Mouse (Mus musculus) spleen, postnatal 4 days (tissue): ENCODE data around the gene Wfdc10.

ENCODE experiments used
- DNase-seq, 2 experiments: peaks; one replicate each; pipeline ENCODE4 v3.0.0; 2022; ENCODE audit warnings: low spot score in 2 of 2

Gene Wfdc10

DNA sequence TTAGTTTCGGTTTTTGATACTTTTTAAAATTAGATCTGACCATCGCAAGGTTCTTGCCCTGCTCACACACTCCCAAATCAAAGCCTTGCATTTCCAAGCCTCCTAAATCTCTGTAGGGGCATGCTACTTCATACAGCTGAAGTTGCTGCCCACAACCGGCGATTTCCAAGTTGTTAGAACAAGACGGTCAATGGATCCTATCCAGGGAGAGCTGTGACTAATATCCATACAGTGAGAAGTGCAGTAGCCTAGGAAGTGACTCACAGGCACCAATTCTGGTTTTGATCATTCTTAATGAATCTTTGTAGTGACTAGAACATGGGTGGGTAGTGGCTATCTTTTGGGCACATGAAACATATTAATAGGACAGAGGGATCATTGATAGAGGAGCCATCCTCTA is 45.9 kb downstream of the Wfdc10 start:
- no peak for DNase-seq

DNA sequence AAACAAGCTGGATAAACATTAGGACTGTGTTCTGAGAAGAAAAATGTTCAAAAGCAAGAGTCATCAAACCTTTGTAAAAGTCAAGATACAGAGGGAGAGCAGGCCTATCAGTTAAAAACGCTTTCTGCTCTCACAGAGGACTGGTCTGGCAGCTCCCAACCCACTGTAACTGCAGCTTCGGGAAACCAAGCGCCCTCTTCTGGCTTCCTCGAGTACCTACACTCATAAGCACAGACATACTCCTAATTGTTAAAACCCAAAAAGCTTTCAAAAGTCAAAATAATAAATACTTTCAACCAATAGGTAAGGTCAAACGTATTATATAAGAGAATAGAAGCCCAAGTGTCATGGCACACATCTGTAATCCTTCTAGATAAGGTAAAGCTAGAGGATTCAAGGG is 48.4 kb downstream of the Wfdc10 start:
- no peak for DNase-seq

DNA sequence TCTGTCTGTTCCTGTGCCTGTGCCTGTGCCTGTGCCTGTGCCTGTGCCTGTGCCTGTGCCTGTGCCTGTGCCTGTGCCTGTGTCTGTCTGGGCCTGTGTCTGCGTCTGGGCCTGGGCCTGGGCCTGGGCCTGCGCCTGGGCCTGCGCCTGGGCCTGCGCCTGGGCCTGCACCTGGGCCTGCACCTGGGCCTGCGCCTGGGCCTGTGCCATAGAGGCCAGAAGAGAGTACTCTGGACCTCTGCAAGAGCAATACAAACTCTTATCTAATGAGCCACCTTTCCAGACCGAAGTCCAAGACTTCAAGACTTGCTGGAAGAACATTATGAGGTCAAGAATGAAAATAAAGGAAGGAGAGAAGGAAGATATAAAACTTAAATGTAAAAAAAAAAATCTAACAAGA is 49.5 kb downstream of the Wfdc10 start:
- DNase-seq: no peak

DNA sequence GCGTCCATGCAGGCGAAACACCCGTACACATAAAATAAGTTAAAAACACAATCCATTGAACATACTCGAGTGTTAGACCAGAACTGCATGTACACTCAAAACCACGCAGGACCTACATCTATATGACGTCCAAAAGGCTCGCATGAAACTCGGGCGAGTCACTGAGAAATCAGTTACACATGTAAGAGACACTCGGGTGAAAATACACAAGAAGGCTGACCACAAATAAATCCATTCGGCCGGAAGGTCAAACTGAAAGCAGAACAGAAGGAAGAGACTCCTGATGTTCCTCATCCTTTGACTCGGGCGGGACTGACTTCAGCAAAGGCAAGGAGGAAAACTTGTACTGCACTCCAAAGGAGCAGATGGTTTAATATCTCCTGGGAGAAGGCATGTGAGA is 50.1 kb downstream of the Wfdc10 start:
- DNase-seq: no peak
